Mouse (Mus musculus): Measurements from ENCODE around the gene Syt12. TPM values are rescaled to one million over a fixed set of nuclear protein-coding genes. Genes with fewer than 3 reads are reported as not detected.

Syt12 gene
- total RNA-seq, 2 experiments from 2014 or later, result 0.47 to 2.7 TPM

DNA sequence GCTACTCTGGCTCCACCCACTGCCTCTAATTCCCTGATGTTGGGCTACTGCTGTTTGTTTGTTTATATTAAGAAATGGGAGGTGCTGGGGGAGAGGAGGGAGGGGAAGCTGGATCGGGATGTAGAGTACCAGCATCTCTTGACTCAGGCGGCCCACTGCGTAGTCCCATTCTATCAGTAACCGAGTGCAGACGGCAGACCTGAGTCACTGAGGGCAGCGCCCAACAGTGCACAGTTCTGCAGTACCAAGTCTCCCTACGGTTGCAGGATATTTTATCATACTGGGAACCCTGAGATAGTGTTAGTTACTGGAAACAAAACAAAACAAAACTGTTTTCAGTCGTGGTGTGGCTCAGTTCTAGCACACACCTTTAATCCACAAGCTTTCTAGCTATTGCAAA, 26.1 kb downstream of the Syt12 start:
- DNase-seq, result no peak
- intact Hi-C loops (cut with DNase I), result no loop called here

DNA sequence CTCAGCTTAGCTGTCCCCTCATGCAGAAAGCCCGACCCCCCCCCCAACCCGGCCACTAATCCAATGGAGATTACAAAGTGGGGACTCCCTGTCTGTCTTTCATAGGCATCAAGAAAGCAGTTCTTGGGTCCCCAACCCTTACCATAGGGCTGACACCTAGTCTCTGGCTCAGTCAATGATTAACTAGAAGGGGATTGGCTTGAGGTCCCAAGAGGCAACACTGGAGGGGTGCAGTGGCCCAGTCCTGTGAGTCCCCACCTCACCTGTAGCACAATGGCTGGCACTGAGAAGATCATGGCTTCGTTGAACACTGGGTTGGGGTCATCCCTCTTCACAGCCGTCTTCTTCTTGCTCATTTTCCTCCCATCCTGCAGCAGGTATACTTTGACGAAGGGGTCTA, 26.6 kb downstream of the Syt12 start:
- DNase-seq, result no peak
- intact Hi-C loops (cut with DNase I), result no loop called here

DNA sequence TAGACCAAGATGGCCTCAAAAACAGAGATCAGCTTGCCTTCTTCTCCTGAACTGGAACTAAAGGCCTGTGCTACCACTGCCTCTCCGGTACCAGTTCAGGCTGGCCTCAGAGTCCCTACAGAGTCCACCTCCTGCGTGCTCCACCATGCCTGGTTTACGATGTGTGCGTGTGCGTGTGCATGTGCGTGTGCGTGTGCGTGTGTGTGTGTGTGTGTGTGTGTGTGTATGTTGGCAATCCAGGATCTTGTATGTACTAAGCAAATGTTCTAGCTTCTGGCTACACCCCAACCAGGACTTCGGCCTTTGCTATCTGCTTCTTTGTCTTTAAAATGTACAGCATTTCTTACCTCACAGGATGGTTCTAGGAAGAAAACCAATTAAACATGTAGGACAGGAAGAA, 28.0 kb downstream of the Syt12 start:
- intact Hi-C loops (cut with DNase I), result no loop called here
- DNase-seq, result no peak

DNA sequence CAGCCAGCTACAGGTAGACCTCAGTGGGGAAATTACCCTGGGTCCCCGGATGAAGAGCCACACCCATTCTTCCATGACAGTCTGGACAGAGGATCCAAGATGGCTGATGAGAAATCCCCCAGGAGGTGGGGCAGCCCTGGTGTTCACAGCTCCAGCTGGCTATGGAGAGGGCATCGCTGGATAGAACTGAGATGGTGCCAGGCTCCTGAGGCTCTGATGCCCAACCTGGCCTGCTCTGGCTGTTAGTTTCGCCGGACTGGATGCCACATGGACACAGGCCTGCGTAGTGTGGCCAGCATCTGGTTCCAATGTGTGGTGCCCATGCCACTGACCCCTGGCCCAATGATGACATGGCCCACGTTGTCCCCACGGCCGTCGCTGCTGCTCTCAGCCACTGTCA, 29.8 kb downstream of the Syt12 start:
- DNase-seq, result no peak
- intact Hi-C loops (cut with DNase I), result no loop called here

DNA sequence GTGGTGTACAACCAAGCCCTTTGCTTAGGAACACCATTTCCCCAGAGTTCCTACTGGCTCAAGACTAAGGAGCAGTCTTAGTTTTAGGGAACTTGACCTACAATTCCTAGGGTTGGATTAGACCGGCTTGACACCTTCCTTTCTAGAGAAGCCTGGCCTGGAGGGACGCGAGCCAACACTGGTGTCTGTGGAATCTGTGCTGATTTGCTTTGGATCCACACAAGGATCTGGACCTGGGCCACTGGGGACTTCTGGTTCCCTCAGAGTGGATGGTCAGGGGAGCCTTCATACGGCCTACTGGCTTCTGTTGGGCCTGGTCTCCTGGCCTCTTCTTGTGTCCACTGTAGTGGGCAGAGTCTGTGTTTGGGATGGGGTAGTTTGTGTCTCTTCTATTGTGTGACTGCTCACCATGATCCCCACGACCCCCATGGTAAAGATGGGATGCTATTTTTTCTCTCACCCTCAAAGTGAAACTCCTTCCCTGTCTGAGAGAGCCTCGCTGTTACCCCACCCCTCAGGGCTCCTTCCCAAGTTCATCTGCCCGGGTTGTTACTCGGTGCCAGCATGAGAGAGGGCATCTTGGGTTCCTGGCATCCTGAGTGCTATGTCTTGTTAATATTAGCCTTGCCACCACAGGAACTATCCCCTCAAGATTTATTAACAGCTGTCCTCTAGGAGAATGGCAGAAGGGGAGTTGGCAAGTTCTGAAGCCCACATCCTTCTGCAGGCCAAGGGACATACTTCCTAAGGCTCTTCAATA, 30.4 kb downstream of the Syt12 start:
- intact Hi-C loops (cut with DNase I), result no loop called here
- no peak for DNase-seq

DNA sequence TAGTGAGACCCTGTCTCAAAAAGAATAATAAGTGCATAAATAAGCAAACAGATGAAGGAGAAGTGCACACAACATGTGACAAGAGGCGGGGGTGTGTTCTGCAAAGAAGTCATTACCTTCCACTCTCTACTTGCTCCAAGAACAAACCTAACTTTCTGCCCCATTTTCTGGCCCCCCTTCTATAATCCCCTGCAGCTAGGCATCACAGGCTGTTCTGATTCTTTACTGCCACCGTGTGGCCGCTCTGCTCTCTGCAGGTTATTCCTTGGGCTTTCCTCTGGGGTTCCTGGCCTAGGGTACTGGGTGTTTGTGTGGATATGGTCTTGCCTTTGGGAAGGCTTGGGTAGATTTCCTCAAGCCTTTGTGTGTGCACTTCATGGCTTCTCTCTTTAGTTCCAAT, 34.8 kb downstream of the Syt12 start:
- peak; percentile 75 to 88 for DNase-seq
- intact Hi-C loops (cut with DNase I), result loop anchor here (5.0 kb wide), 2 partner anchors 105 to 185 kb away; no protein-coding TSS in a partner anchor

DNA sequence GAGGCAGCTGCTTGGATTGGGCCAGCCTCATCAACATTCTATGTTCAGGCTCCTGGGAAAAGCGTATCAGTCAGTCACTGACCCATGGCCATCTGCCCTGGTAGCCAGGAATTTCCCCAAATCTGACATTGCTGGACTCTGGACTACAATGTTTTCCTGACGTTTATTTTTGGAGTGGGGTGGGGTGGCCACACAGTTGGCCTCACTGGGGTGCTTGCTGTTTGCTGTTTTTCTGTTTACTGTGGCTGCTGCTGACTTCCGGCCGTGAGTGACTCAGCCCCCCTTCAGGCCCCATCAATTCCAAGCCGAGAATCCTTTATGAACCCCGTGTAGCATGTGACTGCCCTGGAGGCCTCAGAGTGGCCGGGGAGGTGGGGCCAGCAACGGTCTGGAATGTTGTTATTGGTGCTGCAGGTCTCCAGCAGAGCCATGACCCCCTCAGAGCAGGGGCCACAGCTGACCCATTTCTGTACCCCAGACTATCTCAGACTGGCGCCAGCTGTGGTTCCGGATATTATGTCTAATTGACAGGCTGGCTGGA, 35.6 kb downstream of the Syt12 start:
- intact Hi-C loops (cut with DNase I), result loop anchor here (5.0 kb wide), 2 partner anchors 104 to 184 kb away; no protein-coding TSS in a partner anchor
- peak; percentile 37 to 52 for DNase-seq

DNA sequence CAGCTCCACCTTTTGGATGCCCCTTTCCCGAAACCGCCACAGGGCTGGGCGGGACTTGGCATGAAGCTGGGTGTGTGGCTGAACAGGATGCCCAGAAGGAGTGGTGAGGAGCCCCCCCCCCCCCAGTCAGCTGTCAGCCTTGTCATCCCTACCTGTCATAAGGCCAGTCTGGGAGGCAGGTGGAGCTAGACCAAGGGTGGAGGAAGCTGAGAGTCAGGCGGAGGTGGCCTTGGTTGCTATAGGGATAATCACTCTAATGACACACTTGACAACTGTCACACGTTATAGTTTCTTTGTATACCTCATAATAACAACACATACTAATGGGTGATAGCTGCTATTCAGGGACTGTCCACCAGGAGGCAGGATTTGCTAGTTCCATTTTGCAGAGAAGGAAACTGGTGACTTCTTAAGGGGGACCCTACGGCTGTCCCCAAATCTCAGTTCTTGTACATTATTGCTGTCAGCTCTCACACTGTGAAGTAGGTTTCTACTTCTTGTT, 36.1 kb downstream of the Syt12 start:
- intact Hi-C loops (cut with DNase I), result loop anchor here (5.0 kb wide), 2 partner anchors 104 to 184 kb away; no protein-coding TSS in a partner anchor
- DNase-seq, result peak; percentile 37 to 73

DNA sequence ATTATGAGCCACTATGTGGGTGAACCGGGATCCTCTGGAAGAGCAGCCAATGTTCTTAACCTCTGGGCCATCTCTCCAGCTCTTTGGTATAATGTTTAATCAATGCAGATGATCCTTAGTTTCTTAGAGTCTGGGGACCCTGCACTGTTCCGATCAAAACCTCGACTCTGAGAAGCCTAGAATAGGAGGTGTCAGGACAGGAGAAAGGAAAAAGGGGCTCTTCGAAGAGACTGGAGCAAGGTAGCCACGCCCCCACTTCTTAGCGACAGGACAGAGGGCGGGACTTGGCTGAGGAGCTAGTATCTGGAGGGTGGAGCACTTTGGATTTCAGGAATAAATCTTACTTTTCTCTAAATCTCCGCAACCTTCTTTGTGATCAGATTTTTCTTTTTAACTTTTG, 37.0 kb downstream of the Syt12 start:
- intact Hi-C loops (cut with DNase I), result loop anchor here (5.0 kb wide), 2 partner anchors 103 to 183 kb away; no protein-coding TSS in a partner anchor
- peak; percentile 33 to 43 for DNase-seq

DNA sequence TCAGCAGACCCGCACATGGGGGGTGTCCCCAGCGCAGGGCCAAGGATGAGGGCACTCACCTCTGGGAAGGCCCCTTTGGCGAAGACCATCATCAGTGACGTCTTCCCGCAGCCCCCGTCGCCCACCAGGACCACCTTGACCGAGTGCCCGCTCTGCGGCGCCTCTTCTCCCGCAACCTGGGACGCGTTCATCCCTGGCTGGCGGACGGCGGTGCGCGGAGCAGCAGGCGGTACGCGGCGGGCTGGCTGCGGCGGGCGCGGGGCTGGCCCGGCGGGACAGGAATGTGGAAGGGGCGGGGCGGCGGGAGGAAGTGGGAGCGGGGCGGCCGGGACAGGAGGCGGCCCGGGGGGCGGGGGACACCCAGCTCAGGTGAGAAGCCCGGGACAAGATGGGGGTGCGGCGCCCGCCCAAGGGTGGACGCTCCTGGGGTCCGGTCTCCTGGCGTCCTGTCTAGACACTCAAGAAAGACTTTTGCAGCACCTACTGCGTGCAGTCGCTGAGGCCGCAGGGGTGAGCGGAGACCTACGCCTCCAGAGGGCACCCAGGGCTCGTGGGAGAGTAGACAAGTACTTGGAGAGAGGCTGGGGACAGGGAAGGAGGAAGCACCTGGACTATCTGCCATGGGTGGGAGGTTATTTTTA, 38.0 kb downstream of the Syt12 start, which contains the start of gene Rhod:
Rhod (minus strand) TSS at position 272 of the 641 bp plus-strand sequence.
- intact Hi-C loops (cut with DNase I), result no loop called here
- peak; percentile 74 to 76 for DNase-seq

DNA sequence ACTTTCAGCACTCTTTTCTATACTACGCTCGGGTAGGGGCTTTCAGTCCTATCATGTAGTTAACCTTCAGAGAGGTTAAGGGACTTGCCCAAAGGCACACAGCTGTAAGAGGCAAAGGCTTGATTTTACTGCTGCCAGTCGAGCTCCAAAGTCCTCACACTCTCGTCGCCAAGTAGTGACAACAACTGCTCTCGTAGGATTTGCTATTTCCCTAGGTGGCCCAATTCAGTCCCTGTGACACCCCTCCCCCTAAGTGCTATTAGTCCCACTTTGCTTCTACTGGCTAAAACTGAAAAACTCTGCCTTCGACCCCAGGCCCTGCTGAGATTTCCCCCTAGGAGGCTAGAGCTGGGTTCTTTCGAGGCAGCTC, 38.5 kb downstream of the Syt12 start:
- DNase-seq, result no peak
- intact Hi-C loops (cut with DNase I), result no loop called here

DNA sequence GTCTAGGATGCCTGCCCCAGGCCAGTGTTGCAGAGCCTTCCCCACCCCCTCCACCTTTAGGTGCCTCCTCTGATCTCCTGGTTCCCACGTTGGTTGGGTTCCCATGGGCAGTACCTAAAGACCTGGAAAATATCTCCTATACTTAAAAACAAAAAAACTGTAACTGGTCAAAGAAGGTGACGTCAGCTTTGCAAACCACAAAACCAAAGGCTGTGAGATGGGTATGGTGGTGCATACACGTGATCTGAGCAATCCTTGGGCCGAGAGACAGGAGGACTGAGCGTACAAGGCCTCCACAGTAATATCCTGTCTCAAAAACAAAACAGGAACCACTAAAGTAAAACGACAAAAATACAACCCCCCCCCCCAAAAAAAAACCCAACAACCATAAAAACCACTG, 39.4 kb downstream of the Syt12 start:
- no peak for DNase-seq
- intact Hi-C loops (cut with DNase I), result no loop called here

DNA sequence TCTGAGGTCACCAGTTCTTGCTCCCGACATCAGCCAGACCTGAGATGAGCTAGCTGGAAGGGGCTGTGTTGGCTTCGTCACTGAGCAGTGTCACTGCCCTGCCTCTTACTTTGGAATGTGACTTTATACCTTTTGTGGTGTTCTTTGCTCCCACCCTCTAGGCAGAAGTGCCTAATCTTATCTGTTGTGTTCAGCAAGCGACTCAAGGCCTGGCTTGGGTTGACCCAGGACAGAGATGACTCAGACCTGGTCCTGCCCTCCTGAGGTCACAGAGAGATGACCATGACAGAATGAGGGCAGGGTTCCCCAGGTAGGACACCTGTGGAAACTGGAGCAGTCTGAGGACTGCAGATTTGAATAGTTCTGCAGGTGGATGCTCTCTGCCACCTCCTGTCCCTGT, 41.0 kb downstream of the Syt12 start:
- intact Hi-C loops (cut with DNase I), result no loop called here

DNA sequence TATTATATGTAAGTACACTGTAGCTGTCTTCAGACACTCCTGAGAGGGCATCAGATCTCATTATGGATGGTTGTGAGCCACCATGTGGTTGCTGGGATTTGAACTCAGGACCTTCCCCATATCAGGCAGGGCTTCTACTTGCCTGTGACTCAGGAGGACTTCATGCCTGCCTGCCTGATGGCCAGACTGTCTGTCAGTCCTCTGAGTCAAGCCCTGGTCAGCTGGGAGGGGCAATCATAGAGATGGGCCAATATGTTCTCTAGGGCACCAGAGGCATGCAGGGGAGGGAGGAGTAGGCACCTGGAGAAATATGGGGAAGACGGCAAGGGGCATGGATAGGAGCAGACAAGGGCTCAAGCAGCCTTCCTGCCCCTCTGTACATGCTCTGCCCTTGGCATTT, 42.2 kb downstream of the Syt12 start:
- no peak for DNase-seq
- intact Hi-C loops (cut with DNase I), result no loop called here

More for the DNA sequence above, 41.0 kb downstream of the Syt12 start:
- DNase-seq, result no peak

DNA sequence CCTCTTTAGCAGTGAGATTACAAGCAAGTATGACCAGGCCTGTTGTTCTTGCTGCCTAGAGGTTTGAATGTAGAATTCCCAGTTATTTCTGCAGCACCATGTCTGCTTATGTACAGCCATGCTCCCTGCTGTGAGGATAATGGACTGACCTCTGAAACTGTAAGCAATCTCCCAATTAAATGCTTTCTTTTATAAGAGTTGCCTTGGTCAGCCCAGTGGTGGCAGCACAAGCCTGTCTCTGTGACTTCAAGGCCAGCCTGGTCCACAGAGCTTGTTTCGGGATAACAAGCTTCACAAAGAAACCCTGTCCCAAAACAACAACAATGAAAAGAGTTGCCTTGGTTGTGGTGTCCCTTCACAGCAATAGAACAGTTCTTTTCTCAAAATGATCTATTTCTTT, 43.5 kb downstream of the Syt12 start:
- DNase-seq, result no peak
- intact Hi-C loops (cut with DNase I), result no loop called here

DNA sequence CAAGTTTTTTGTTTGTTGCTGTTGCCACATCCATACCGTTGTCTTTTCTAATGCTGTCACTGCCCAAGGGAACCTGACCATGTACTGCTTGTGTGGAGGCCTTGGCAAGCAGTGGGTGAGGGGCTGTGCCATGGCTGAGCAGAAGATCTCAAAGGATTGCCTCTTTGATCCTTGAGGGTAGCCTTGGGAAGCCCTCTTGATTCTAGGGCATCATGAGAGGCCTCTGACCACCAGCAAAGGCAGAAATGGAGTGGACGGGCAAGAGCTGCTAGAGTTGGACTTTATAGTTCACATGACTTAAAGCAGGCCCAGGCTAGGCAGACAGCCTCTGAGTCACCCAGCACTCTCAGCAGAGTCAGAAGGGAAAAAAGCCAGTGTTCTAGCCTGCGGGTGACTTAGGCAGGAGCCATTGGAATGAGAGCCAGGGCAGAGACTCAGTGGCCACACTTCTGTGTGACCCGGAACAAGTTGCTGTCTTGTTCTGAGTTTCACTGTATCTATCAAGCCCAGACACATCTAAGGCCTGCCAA, 47.1 kb downstream of the Syt12 start:
- DNase-seq, result no peak
- intact Hi-C loops (cut with DNase I), result no loop called here

DNA sequence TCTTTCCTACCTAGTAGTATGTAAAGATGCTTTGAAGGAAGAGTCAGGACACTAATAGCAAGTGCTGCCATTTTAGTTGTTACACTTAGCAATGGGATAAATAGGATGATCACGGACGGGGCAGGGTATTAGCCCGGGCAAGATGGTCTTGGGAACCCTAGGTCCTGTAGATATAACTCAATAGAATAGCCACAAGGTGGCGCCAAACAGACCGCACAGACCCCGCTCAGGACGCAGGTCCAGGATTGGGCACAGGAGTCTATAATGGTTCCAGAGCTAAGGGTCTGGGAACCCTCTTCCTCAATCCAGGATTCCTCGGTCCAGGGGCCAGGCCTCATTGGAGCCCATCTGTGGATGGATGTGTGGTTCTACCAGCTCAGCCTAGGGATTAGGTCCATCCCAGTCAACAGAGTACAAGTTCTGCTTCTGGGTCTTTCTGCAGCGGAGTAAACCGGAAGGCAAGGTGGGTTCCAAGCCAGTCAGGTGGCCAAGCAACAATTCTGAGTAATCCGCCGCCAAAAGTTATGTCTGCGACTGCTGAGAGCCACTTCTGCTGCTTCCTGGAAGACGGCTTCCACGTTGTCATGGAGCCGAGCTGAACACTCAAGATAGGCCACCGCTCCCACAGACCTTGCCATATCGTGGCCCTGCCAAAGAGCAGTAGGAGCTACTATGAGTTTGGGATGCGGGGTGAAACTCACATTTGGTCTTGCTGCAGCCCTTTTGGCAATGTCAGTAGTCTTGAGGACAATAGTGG, 51.5 kb downstream of the Syt12 start:
- intact Hi-C loops (cut with DNase I), result no loop called here
- peak; percentile 32 to 58 for DNase-seq

DNA sequence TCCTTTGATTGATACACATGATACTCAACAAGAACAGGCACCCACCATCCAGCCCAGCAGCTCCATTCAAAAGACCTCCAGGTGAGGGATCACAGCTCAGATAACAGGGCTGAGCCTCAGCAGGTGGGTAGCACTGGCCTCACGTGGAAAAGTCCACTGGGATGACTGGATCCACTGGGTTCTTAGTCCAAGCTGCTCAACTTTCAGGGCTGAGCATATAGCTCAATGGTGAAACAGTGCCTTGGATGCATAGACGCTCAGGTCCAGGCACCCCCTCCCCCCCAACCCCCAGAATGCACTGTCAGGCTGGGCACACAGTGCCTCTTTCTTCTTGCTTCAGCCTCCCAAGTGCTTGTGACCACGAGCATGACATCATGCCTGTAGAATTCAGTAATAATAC, 54.2 kb downstream of the Syt12 start:
- intact Hi-C loops (cut with DNase I), result no loop called here
- no peak for DNase-seq

DNA sequence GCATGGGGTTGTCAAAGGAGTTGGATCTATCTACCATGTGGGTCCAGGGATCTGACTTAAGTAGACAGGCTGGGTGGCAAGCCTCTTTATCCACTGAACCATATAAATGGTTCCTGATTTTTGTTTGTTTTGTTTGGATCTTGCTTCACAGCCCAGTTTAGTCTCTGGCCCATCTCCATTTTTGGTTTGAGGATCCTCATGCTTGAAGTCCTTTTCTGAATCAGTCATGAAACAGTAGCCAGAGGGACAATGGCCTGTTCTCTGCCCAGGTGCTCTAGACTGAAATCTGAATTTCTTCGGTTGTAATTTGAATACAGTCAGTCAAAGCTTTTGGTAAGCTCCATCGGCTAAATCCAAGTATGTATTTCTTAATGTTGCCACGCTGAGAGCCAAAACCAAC, 54.7 kb downstream of the Syt12 start:
- intact Hi-C loops (cut with DNase I), result no loop called here

DNA sequence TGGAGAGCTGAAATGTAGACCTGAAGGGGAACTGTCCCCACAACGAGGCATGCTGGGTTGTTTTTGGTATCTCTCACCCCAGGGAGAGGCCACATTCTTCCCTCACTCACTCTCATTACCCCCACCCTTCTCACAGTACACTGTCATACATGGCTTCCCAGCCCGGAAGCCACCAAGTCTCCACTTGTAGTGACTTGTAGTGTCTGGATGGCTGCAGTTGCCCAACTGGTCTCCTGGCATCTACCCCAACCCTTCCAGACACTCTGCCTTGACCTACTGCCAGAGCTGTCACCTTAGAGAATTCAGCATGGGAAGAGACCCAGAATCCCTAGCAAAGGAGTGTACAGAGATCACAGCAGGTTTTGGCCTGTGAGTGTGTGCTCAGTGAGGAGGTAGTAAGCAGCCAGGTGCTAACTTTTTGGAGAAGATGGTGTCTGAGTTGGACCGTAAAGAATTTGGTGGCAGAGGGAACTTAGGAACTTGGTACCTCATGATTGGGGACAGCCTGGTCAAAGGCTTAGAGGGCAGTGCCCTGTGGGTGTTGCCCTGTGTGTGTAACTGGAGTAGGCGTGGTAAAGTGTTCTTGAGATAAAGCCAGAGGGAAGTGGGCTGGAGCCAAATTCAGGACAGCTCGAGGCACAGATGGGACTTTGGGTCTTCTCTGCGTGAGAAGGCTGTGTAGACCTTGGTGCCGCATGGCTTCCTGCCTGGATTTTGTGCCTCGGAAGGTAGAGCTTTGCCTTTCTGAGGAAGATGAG, 56.9 kb downstream of the Syt12 start:
- intact Hi-C loops (cut with DNase I), result no loop called here

More for the DNA sequence above, 54.7 kb downstream of the Syt12 start:
- DNase-seq, result no peak

More for the DNA sequence above, 56.9 kb downstream of the Syt12 start:
- DNase-seq, result peak in 1 of 2 experiments; percentile 26

Measured in heart, postnatal 10 days (tissue).